Mouse (Mus musculus): ENCODE results near the gene Gm21970.

Gene Gm21970

DNA sequence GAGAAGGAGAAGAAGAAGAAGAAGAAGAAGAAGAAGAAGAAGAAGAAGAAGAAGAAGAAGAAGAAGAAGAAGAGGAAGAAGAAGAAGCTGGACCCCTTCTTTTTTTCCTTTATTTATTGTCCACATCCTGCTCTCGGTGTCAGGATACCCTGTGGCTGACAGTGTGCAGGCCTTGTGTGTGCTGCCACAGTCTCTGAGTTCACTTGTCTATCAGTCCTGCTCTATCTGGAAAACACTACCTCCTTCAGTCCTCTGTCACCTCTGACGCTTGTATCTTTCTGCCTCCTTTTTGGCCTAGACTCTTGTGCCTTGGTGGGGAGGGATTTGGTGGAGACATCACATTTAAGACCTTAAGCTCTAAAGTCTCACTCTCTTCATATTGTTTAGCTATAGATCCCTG lies 71.9 kb downstream of the Gm21970 start:
- DNase-seq (ENCODE audit: low spot score): no peak

- no peak for DNase-seq (ENCODE audit: low spot score)
These were observed 72.4 kb downstream of the Gm21970 start for GRCm38 (mm10) chr16:91463836-91464400.

GRCm38 (mm10) chr16:91464594-91465504 lies 73.3 kb downstream of the Gm21970 start:
- DNase-seq (ENCODE audit: low spot score): peak; percentile 95

DNA sequence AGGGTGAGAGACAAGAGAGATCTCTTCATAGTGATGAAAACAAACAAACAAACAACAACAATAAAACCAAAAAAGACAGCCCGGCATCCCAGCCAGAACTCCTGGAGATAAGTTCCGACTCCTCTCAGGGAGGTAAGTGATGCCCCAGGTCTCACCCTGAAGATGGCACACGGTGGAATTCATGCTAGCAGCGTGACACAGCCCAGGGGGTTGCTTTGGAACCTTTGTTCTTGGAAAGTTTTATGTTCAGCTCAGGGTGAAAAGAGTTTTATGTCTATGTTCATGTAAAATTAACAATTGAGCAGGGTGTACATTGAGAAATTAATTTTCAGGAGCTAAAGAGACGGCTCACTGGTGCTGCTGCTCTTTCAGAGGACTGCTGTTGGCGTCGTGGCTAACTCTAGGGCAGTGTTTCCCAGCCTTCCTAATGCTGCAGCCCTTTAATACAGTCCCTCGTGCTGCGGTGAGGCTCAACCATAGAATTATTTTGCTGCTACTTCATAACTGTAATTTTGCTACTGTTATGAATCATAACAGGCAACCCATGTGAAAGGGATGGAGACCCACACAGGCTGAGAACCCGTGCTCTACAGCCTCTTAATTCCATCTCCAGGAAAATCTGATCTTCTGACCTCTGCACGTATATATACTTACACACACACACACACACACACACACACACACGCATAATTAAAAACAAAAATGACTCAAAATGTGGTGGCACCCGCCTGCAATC lies 74.2 kb downstream of the Gm21970 start:
- no peak for DNase-seq (ENCODE audit: low spot score)

- peak; percentile 68 for DNase-seq (ENCODE audit: low spot score)
These were observed 75.0 kb downstream of the Gm21970 start for GRCm38 (mm10) chr16:91466566-91466965.
